Mouse (Mus musculus) midbrain, embryonic 13.5 days (tissue): ENCODE results near the gene Nipa2. TPM values are rescaled to one million over a fixed set of nuclear protein-coding genes. Genes with fewer than 3 reads are reported as not detected.

ENCODE experiments used
- ATAC-seq: fragments of 200-750 bp; cut with Nextera tagmentation; 2 replicates; pipeline ENCODE4 v1.8.0; 2017; ENCODE audit warnings: mild to moderate bottlenecking, moderate TSS enrichment, moderate library complexity
- H3K27ac ChIP-seq: fragments of 300-500 bp; sonication (generic); 2 replicates; pipeline ENCODE4 v1.5.1; 2015; ENCODE audit warnings: inconsistent platforms, mild to moderate bottlenecking, moderate library complexity
- H3K27me3 ChIP-seq: fragments of 300-500 bp; sonication (generic); 2 replicates; pipeline ENCODE4 v1.6.1; 2015; ENCODE audit warnings: mild to moderate bottlenecking, inconsistent platforms
- H3K36me3 ChIP-seq: fragments of 300-500 bp; sonication (generic); 2 replicates; pipeline ENCODE4 v1.6.1; 2015; ENCODE audit warnings: mild to moderate bottlenecking, inconsistent platforms
- H3K4me1 ChIP-seq: fragments of 300-500 bp; sonication (generic); replicated peaks from 2 replicates; pipeline ENCODE4 v1.6.1; 2015; ENCODE audit warnings: inconsistent platforms
- H3K4me2 ChIP-seq: fragments of 300-500 bp; sonication (generic); replicated peaks from 2 replicates; pipeline ENCODE4 v1.6.1; 2015; ENCODE audit warnings: moderate library complexity, mild to moderate bottlenecking, inconsistent platforms
- H3K4me3 ChIP-seq: fragments of 300-500 bp; sonication (generic); replicated peaks from 2 replicates; pipeline ENCODE4 v1.5.1; 2015; ENCODE audit warnings: mild to moderate bottlenecking, inconsistent platforms
- H3K9ac ChIP-seq: fragments of 300-500 bp; sonication (generic); replicated peaks from 2 replicates; pipeline ENCODE4 v1.6.1; 2015; ENCODE audit warnings: mild to moderate bottlenecking, inconsistent platforms
- H3K9me3 ChIP-seq: fragments of 300-500 bp; sonication (generic); 2 replicates; pipeline ENCODE4 v1.6.1; 2016; ENCODE audit warnings: mild to moderate bottlenecking, inconsistent platforms
- WGBS: fragments of 180-500 bp; shearing (Covaris S2); methylation state at CpG from one replicate; pipeline ENCODE4 v1.1.7; 2015; 5-methylcytosine and 5-hydroxymethylcytosine counted together
- polyA plus RNA-seq: library from polyadenylated mRNA; unstranded; fragments of >200 nt; fragmentation: Nextera tagmentation; extraction: Ambion mirVana; gene quantifications from 2 replicates; pipeline ENCODE4 v1.2.1, GENCODE M21; 2015

The Nipa2 gene
- polyA plus RNA-seq, 1 experiment from 2014 or later = 33.2 TPM

- Histone ChIP-seq H3K9ac (no peak overlapping the region), H3K4me2 (no peak overlapping the region), H3K4me1 (no peaks in the 10 kb centered on the region), H3K36me3 (peaks cover 39% of the 10 kb centered on the region), H3K4me3 (no peak overlapping the region), H3K27ac (no peak overlapping the region), H3K27me3 (no peaks in the 10 kb centered on the region), H3K9me3 (no peaks in the 10 kb centered on the region)
- ATAC-seq = no peak
- WGBS = 94% methylated on average over 2 of the region's 2 CpGs
Measured at GRCm38 (mm10) chr7:55981511-55981910, 19.2 kb upstream of the Nipa2 start.

DNA sequence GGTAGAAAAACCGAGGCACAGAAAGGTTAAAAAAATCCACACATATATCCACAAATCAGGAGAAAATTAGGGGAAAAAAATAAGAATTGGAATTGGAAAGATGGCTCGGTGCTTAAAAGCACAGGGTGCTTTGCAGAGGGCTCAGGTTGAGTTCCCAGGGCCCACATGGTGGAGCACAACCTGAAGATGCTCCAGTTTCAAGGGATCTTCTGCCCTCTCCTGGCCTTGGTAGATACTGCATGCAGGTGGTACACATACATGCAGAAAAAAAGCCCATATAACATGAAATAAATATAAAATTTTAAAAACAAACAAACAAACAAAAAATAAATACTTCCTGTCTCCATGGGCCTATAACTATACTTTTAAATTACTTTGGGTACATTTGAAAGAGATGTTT is 12.2 kb upstream of the Nipa2 start:
- no peak for ATAC-seq
- Histone ChIP-seq H3K4me3 (no peak overlapping the region), H3K4me2 (no peak overlapping the region), H3K36me3 (peaks cover 26% of the 10 kb centered on the region), H3K4me1 (no peaks in the 10 kb centered on the region), H3K9ac (no peak overlapping the region), H3K9me3 (no peaks in the 10 kb centered on the region), H3K27me3 (no peaks in the 10 kb centered on the region), H3K27ac (no peak overlapping the region)
- 93% methylated on average over 2 of the region's 2 CpGs for WGBS

GRCm38 (mm10) chr7:55969415-55969814 is 7.1 kb upstream of the Nipa2 start:
- Histone ChIP-seq H3K4me3 (no peak overlapping the region), H3K9me3 (no peaks in the 10 kb centered on the region), H3K27me3 (no peaks in the 10 kb centered on the region), H3K27ac (no peak overlapping the region), H3K36me3 (peaks cover 5% of the 10 kb centered on the region; the same call in 1 of the 2 replicates), H3K4me2 (no peak overlapping the region), H3K4me1 (0 out of 2 replicates have a peak, but pooled peaks cover 2% of the 10 kb centered on the region), H3K9ac (no peak overlapping the region)
- 78% methylated on average over 1 of the region's 1 CpGs for WGBS
- ATAC-seq = no peak

DNA sequence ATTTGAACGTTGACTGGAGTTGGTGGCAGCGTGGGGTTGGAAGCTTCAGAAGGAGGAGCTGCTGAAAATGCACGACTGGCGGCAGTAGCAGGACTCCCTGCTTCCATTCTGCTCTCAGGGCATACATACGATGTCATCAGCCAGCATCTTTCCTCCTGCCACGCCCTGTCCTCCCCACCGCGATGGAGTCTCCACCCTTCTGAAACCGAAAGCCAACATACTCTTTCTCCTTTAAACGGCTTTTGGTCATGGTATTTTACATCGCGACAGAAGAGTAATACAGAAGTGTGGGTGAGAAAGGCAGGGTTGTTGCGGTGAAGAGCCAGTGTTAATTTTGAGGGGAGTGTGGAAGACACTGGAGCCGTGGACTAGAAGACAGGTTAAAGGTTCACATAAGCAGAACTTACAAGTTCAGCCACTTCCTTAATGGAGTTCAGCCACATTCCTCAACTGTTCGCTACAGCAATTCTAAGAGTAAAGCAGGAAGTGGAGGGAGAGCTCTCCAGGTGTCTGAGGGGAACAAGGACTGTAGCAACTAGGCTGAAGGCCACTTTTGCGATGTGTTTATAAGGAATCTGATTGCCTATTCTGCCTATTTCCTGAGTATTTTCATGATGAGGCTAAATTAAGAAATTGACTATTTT is 6.1 kb upstream of the Nipa2 start:
- 48% methylated on average over 16 of the region's 16 CpGs for WGBS
- Histone ChIP-seq H3K36me3 (no peaks in the 10 kb centered on the region), H3K9ac (no peak overlapping the region), H3K4me1 (peaks cover 6% of the 10 kb centered on the region), H3K27ac (no peak overlapping the region), H3K27me3 (no peaks in the 10 kb centered on the region), H3K4me2 (peak overlapping the region; percentile 34), H3K9me3 (no peaks in the 10 kb centered on the region), H3K4me3 (0 out of 2 replicates have a peak overlapping the region, but pooled peaks have one; percentile 11)
- no peak for ATAC-seq

GRCm38 (mm10) chr7:55966866-55967460 is 4.7 kb upstream of the Nipa2 start:
- Histone ChIP-seq H3K4me2 (no peak overlapping the region), H3K4me1 (peaks cover 13% of the 10 kb centered on the region), H3K36me3 (no peaks in the 10 kb centered on the region), H3K4me3 (no peak overlapping the region), H3K27ac (no peak overlapping the region), H3K27me3 (no peaks in the 10 kb centered on the region), H3K9ac (no peak overlapping the region), H3K9me3 (no peaks in the 10 kb centered on the region)
- ATAC-seq = no peak
- WGBS = 36% methylated on average over 3 of the region's 3 CpGs

DNA sequence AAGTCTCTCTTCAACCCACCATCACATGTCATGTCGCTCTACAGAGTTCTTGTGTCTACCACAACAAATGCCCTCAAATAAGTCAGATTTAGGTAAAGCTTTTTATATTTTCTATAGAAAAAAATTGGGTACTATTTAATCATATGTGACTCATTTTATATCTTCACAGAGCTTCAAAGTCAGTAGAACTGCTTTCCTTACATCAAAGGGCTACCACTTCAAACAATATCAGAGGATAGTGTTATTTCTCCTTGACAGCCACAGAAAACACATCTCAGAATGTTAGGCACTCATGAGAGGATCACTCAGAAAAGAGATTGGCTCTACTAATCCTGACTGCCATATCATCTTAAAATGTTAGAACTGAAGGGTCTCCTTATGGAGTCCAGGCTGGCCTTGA is 1.8 kb downstream of the Nipa2 start:
- Histone ChIP-seq H3K4me2 (peak overlapping the region; percentile 22; the same call in 1 of the 2 replicates), H3K4me1 (peaks cover 23% of the 10 kb centered on the region), H3K9me3 (no peaks in the 10 kb centered on the region), H3K27ac (no peak overlapping the region), H3K27me3 (no peaks in the 10 kb centered on the region), H3K36me3 (no peaks in the 10 kb centered on the region), H3K9ac (no peak overlapping the region), H3K4me3 (no peak overlapping the region)
- 98% methylated on average over 1 of the region's 1 CpGs for WGBS
- ATAC-seq = no peak

- Histone ChIP-seq H3K27ac (no peak overlapping the region), H3K4me2 (no peak overlapping the region), H3K9ac (no peak overlapping the region), H3K4me1 (peaks cover 23% of the 10 kb centered on the region), H3K9me3 (no peaks in the 10 kb centered on the region), H3K36me3 (peaks cover 2% of the 10 kb centered on the region; the same call in 1 of the 2 replicates), H3K4me3 (no peak overlapping the region), H3K27me3 (no peaks in the 10 kb centered on the region)
- no peak for ATAC-seq
- WGBS = 96% methylated on average over 3 of the region's 3 CpGs
Measured at GRCm38 (mm10) chr7:55959801-55960200, 2.5 kb downstream of the Nipa2 start.

DNA sequence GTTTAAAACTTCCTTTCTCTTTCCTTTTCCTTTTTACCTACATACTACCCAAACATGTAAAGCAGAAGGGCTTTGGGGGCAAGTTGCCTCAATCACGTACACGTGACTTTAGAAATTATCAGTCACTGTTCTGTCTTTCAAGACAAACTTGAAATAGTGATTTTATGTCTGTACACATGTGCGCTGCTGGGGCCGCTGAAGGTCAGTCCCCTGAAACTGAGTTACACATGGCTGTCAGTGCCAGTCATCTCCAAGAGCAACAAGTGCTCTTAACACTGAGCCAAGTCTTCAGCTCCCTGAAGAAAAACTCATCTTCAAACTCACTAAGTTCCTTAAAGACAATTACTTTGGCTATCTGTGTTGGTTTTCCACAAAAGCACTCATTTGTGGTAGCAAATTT is 4.4 kb downstream of the Nipa2 start:
- 97% methylated on average over 4 of the region's 4 CpGs for WGBS
- Histone ChIP-seq H3K4me2 (no peak overlapping the region), H3K4me1 (peaks cover 15% of the 10 kb centered on the region), H3K27ac (no peak overlapping the region), H3K27me3 (no peaks in the 10 kb centered on the region), H3K9me3 (peaks cover 3% of the 10 kb centered on the region; the same call in 1 of the 2 replicates), H3K4me3 (no peak overlapping the region), H3K9ac (no peak overlapping the region), H3K36me3 (peaks cover 12% of the 10 kb centered on the region)
- no peak for ATAC-seq

- H3K4me3 ChIP-seq = no peak overlapping the region
- no peak for ATAC-seq
- WGBS = 96% methylated on average over 3 of the region's 3 CpGs
Measured at GRCm38 (mm10) chr7:55957178-55957577, 5.1 kb downstream of the Nipa2 start.

GRCm38 (mm10) chr7:55956054-55956453 is 6.2 kb downstream of the Nipa2 start:
- no peak for ATAC-seq
- H3K27me3 ChIP-seq = no peaks in the 10 kb centered on the region
- no peak overlapping the region for H3K9ac ChIP-seq
- H3K4me3 ChIP-seq = no peak overlapping the region
- no peak overlapping the region for H3K4me2 ChIP-seq
- WGBS = 95% methylated on average over 2 of the region's 2 CpGs
- H3K27ac ChIP-seq = no peak overlapping the region
- H3K36me3 ChIP-seq = peaks cover 12% of the 10 kb centered on the region
- H3K9me3 ChIP-seq = peaks cover 3% of the 10 kb centered on the region; the same call in 1 of the 2 replicates
- H3K4me1 ChIP-seq = peaks cover 8% of the 10 kb centered on the region

More at GRCm38 (mm10) chr7:55957178-55957577, 5.1 kb downstream of the Nipa2 start:
- Histone ChIP-seq H3K9ac (no peak overlapping the region), H3K9me3 (peaks cover 3% of the 10 kb centered on the region; the same call in 1 of the 2 replicates), H3K27me3 (no peaks in the 10 kb centered on the region), H3K4me1 (peaks cover 12% of the 10 kb centered on the region), H3K27ac (no peak overlapping the region), H3K4me2 (no peak overlapping the region), H3K36me3 (peaks cover 12% of the 10 kb centered on the region)

GRCm38 (mm10) chr7:55938341-55938740 is 23.9 kb downstream of the Nipa2 start:
- ATAC-seq = no peak
- no peak overlapping the region for H3K9ac ChIP-seq
- WGBS = 94% methylated on average over 4 of the region's 4 CpGs
- no peaks in the 10 kb centered on the region for H3K4me1 ChIP-seq
- H3K27me3 ChIP-seq = no peaks in the 10 kb centered on the region
- 0 out of 2 replicates have a peak, but pooled peaks cover 2% of the 10 kb centered on the region for H3K36me3 ChIP-seq
- H3K4me2 ChIP-seq = no peak overlapping the region
- no peak overlapping the region for H3K27ac ChIP-seq
- H3K9me3 ChIP-seq = no peaks in the 10 kb centered on the region
- H3K4me3 ChIP-seq = no peak overlapping the region

DNA sequence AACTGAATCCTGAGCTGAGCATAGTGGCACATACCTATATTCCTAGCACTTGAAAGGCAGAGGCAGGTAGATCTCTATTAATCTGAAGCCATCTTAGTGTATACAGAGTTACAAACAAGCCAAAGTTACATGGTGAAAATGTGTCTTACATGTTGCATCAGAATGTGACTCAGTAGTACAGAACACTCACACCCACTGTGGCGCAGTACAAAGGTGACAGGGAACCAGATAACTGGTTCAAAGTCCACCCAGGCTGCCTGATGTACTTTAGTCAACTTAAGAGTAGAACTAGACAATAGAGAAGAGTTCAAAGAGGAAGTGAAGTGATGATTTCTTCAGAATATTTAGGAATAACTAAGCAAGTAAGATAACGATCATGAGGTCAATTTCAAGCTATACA is 27.3 kb downstream of the Nipa2 start:
- Histone ChIP-seq H3K27me3 (no peaks in the 10 kb centered on the region), H3K9me3 (no peaks in the 10 kb centered on the region), H3K4me3 (no peak overlapping the region), H3K36me3 (peaks cover 14% of the 10 kb centered on the region), H3K9ac (no peak overlapping the region), H3K4me2 (no peak overlapping the region), H3K4me1 (no peaks in the 10 kb centered on the region), H3K27ac (no peak overlapping the region)
- 99% methylated on average over 2 of the region's 2 CpGs for WGBS
- no peak for ATAC-seq
